Mouse (Mus musculus): Measurements from ENCODE around the gene Lrmda. TPM values are rescaled to one million over a fixed set of nuclear protein-coding genes. Genes with fewer than 3 reads are reported as not detected.

Lrmda gene
- total and polyA plus RNA-seq, 2 experiments from 2014 or later, result 0.38 to 0.82 TPM

GRCm38 (mm10) chr14:22406623-22407022, 387.1 kb downstream of the Lrmda start:
- Histone ChIP-seq H3K4me1 (ENCODE audit: control insufficient read depth, insufficient read depth) (0 out of 2 replicates have a peak, but pooled peaks cover 4% of the 10 kb centered on the region), H3K9me3 (replicated peaks; ENCODE audit: control insufficient read depth, low read length) (no peaks in the 10 kb centered on the region), H3K27me3 (ENCODE audit: control insufficient read depth, insufficient read depth, low read length) (no peaks in the 10 kb centered on the region), H3K4me2 (ENCODE audit: low read depth, low read length) (no peak overlapping the region), H3K27ac (ENCODE audit: low read depth) (no peak overlapping the region), H3K4me3 (ENCODE audit: low read depth, low read length) (no peak overlapping the region), H3K36me3 (replicated peaks; ENCODE audit: control insufficient read depth, insufficient read depth, low read length) (no peaks in the 10 kb centered on the region), H3K9ac (replicated peaks; ENCODE audit: low read depth, low read length) (no peak overlapping the region)
- ATAC-seq (ENCODE audit: insufficient read depth, low read depth) (peak; percentile 70), DNase-seq (ENCODE audit: low spot score) (peak; percentile 33)
- TF ChIP-seq CTCF (IDR thresholded peaks at IDR 0.05; ENCODE audit: low read depth) (no peak), EP300 (IDR thresholded peaks at IDR 0.05; ENCODE audit: low read depth) (no peak)
- WGBS, result 55% methylated on average over 5 of the region's 5 CpGs

GRCm38 (mm10) chr14:22410826-22411225, 391.3 kb downstream of the Lrmda start:
- Histone ChIP-seq H3K4me3 (ENCODE audit: low read depth, low read length) (no peak overlapping the region), H3K27me3 (ENCODE audit: control insufficient read depth, insufficient read depth, low read length) (no peaks in the 10 kb centered on the region), H3K36me3 (replicated peaks; ENCODE audit: control insufficient read depth, insufficient read depth, low read length) (no peaks in the 10 kb centered on the region), H3K4me1 (ENCODE audit: control insufficient read depth, insufficient read depth) (0 out of 2 replicates have a peak, but pooled peaks cover 4% of the 10 kb centered on the region), H3K27ac (ENCODE audit: low read depth) (no peak overlapping the region), H3K9ac (replicated peaks; ENCODE audit: low read depth, low read length) (no peak overlapping the region), H3K4me2 (ENCODE audit: low read depth, low read length) (no peak overlapping the region), H3K9me3 (replicated peaks; ENCODE audit: control insufficient read depth, low read length) (no peaks in the 10 kb centered on the region)
- TF ChIP-seq EP300 (IDR thresholded peaks at IDR 0.05; ENCODE audit: low read depth) (no peak), CTCF (IDR thresholded peaks at IDR 0.05; ENCODE audit: low read depth) (no peak)
- ATAC-seq (ENCODE audit: insufficient read depth, low read depth) (no peak), DNase-seq (ENCODE audit: low spot score) (no peak)
- WGBS, result 52% methylated on average over 1 of the region's 1 CpGs

- H3K9me3 ChIP-seq (replicated peaks; ENCODE audit: control insufficient read depth, low read length), result no peaks in the 10 kb centered on the region
- H3K36me3 ChIP-seq (replicated peaks; ENCODE audit: control insufficient read depth, insufficient read depth, low read length), result no peaks in the 10 kb centered on the region
- no peaks in the 10 kb centered on the region for H3K4me1 ChIP-seq (ENCODE audit: control insufficient read depth, insufficient read depth)
- no peak overlapping the region for H3K27ac ChIP-seq (ENCODE audit: low read depth)
- no peak overlapping the region for H3K4me3 ChIP-seq (ENCODE audit: low read depth, low read length)
- no peak for DNase-seq (ENCODE audit: low spot score)
- WGBS, result 36% methylated on average over 7 of the region's 7 CpGs
- no peak overlapping the region for H3K4me2 ChIP-seq (ENCODE audit: low read depth, low read length)
- H3K27me3 ChIP-seq (ENCODE audit: control insufficient read depth, insufficient read depth, low read length), result no peaks in the 10 kb centered on the region
- no peak overlapping the region for H3K9ac ChIP-seq (replicated peaks; ENCODE audit: low read depth, low read length)
- TF ChIP-seq EP300 (IDR thresholded peaks at IDR 0.05; ENCODE audit: low read depth), result no peak
- no peak for TF ChIP-seq CTCF (IDR thresholded peaks at IDR 0.05; ENCODE audit: low read depth)
- ATAC-seq (ENCODE audit: insufficient read depth, low read depth), result no peak
These were observed 393.7 kb downstream of the Lrmda start for GRCm38 (mm10) chr14:22413220-22413619.

GRCm38 (mm10) chr14:22417706-22418105, 398.2 kb downstream of the Lrmda start:
- DNase-seq (ENCODE audit: low spot score) (no peak), ATAC-seq (ENCODE audit: insufficient read depth, low read depth) (no peak)
- Histone ChIP-seq H3K27ac (ENCODE audit: low read depth) (no peak overlapping the region), H3K4me3 (ENCODE audit: low read depth, low read length) (no peak overlapping the region), H3K4me2 (ENCODE audit: low read depth, low read length) (no peak overlapping the region), H3K9me3 (replicated peaks; ENCODE audit: control insufficient read depth, low read length) (no peaks in the 10 kb centered on the region), H3K27me3 (ENCODE audit: control insufficient read depth, insufficient read depth, low read length) (no peaks in the 10 kb centered on the region), H3K9ac (replicated peaks; ENCODE audit: low read depth, low read length) (no peak overlapping the region), H3K36me3 (replicated peaks; ENCODE audit: control insufficient read depth, insufficient read depth, low read length) (no peaks in the 10 kb centered on the region), H3K4me1 (ENCODE audit: control insufficient read depth, insufficient read depth) (no peaks in the 10 kb centered on the region)
- 83% methylated on average over 3 of the region's 3 CpGs for WGBS
- TF ChIP-seq EP300 (IDR thresholded peaks at IDR 0.05; ENCODE audit: low read depth) (no peak), CTCF (IDR thresholded peaks at IDR 0.05; ENCODE audit: low read depth) (no peak)

GRCm38 (mm10) chr14:22421668-22422067, 402.2 kb downstream of the Lrmda start:
- Histone ChIP-seq H3K9me3 (replicated peaks; ENCODE audit: control insufficient read depth, low read length) (no peaks in the 10 kb centered on the region), H3K4me1 (ENCODE audit: control insufficient read depth, insufficient read depth) (no peaks in the 10 kb centered on the region), H3K27me3 (ENCODE audit: control insufficient read depth, insufficient read depth, low read length) (no peaks in the 10 kb centered on the region), H3K9ac (replicated peaks; ENCODE audit: low read depth, low read length) (no peak overlapping the region), H3K27ac (ENCODE audit: low read depth) (no peak overlapping the region), H3K4me2 (ENCODE audit: low read depth, low read length) (no peak overlapping the region), H3K36me3 (replicated peaks; ENCODE audit: control insufficient read depth, insufficient read depth, low read length) (no peaks in the 10 kb centered on the region), H3K4me3 (ENCODE audit: low read depth, low read length) (no peak overlapping the region)
- ATAC-seq (ENCODE audit: insufficient read depth, low read depth) (no peak), DNase-seq (ENCODE audit: low spot score) (no peak)
- 71% methylated on average over 4 of the region's 4 CpGs for WGBS
- TF ChIP-seq CTCF (IDR thresholded peaks at IDR 0.05; ENCODE audit: low read depth) (no peak), EP300 (IDR thresholded peaks at IDR 0.05; ENCODE audit: low read depth) (no peak)

- H3K4me1 ChIP-seq (ENCODE audit: control insufficient read depth, insufficient read depth), result no peaks in the 10 kb centered on the region
- H3K27me3 ChIP-seq (ENCODE audit: control insufficient read depth, insufficient read depth, low read length), result no peaks in the 10 kb centered on the region
- no peak overlapping the region for H3K4me2 ChIP-seq (ENCODE audit: low read depth, low read length)
- no peak overlapping the region for H3K27ac ChIP-seq (ENCODE audit: low read depth)
- ATAC-seq (ENCODE audit: insufficient read depth, low read depth), result no peak
- WGBS, result 81% methylated on average over 7 of the region's 7 CpGs
- H3K36me3 ChIP-seq (replicated peaks; ENCODE audit: control insufficient read depth, insufficient read depth, low read length), result no peaks in the 10 kb centered on the region
- DNase-seq (ENCODE audit: low spot score), result no peak
- H3K4me3 ChIP-seq (ENCODE audit: low read depth, low read length), result no peak overlapping the region
- no peak overlapping the region for H3K9ac ChIP-seq (replicated peaks; ENCODE audit: low read depth, low read length)
- no peaks in the 10 kb centered on the region for H3K9me3 ChIP-seq (replicated peaks; ENCODE audit: control insufficient read depth, low read length)
- TF ChIP-seq CTCF (IDR thresholded peaks at IDR 0.05; ENCODE audit: low read depth), result no peak
- no peak for TF ChIP-seq EP300 (IDR thresholded peaks at IDR 0.05; ENCODE audit: low read depth)
These were observed 405.6 kb downstream of the Lrmda start for GRCm38 (mm10) chr14:22425018-22425534.

Measured in heart, postnatal 0 days (tissue).